In genomic region chr5:73753827-73754226, GRCm38 (mm10) we compare ENCODE assay signal across 13 mouse cellular contexts.
"Had no signal": no experiment of that assay in that cellular context is flagged by ENCODE, and none has a peak within 500 bp of the region (broad histone marks: within the 10 kb centered on the region; RNA-seq: fewer than 3 reads in every experiment).

No protein-coding gene starts in this region.

- ATAC-seq: intestine, postnatal 0 days; liver, postnatal 0 days had no signal

- H3K4me2 ChIP-seq: liver, embryonic 13.5 days; midbrain, embryonic 12.5 days; neural tube, embryonic 15.5 days; stomach, embryonic 15.5 days had no signal

- H3K9me3 ChIP-seq: liver, embryonic 13.5 days; midbrain, embryonic 12.5 days; neural tube, embryonic 15.5 days; stomach, embryonic 15.5 days had no signal

- H3K4me3 ChIP-seq: left cerebral cortex, adult 2 months; liver, embryonic 13.5 days; midbrain, embryonic 12.5 days; neural tube, embryonic 15.5 days; stomach, embryonic 15.5 days had no signal

- H3K36me3 ChIP-seq: liver, embryonic 13.5 days; midbrain, embryonic 12.5 days; neural tube, embryonic 15.5 days; stomach, embryonic 15.5 days had no signal

- H3K4me1 ChIP-seq: liver, embryonic 13.5 days; midbrain, embryonic 12.5 days; neural tube, embryonic 15.5 days; stomach, embryonic 15.5 days had no signal

- DNase-seq: kidney, postnatal 25 days; liver; liver, embryonic 13.5 days; liver, postnatal 0 days; retina, postnatal 1 day; right cerebral cortex, postnatal 14 days; thymus, adult 2 months; thymus, postnatal 25 days had no signal

- H3K27me3 ChIP-seq: liver, embryonic 13.5 days; midbrain, embryonic 12.5 days; neural tube, embryonic 15.5 days; stomach, embryonic 15.5 days had no signal

- H3K9ac ChIP-seq: liver, embryonic 13.5 days; liver, postnatal 0 days; midbrain, embryonic 12.5 days; neural tube, embryonic 15.5 days; stomach, embryonic 15.5 days had no signal

- H3K27ac ChIP-seq: left cerebral cortex, adult 2 months; liver, embryonic 13.5 days; midbrain, embryonic 12.5 days; neural tube, embryonic 15.5 days; stomach, embryonic 15.5 days had no signal
